Mouse (Mus musculus): Measurements from ENCODE around the gene Olfr633.
"Not testable (repeated sequence)": the region's sequence is repeated elsewhere in the genome, so short reads cannot be mapped to it uniquely, and the experiment has no call there.

Gene Olfr633

DNA sequence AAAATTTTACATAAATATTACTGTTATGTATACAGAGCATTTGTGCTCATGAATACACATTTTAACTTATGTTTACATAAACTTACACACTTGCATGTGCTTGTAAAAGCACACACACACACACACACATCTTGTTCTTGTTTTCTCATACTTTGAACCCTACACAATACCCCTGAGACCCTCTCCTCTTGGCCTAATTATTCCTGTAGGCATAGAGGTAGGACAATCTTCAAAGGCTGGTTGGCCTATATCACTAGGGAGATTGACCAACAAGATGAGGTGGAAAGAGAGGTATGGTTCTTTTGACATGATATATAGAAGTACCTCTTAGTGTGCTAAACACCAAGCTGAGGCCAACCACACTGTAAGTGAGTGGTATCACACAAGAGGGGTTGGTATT, at the start of gene Olfr633:
Gene Olfr633, plus strand, starts transcription at position 301 of the 400 bp plus-strand sequence.
- DNase-seq (ENCODE audit: low spot score), result no peak

DNA sequence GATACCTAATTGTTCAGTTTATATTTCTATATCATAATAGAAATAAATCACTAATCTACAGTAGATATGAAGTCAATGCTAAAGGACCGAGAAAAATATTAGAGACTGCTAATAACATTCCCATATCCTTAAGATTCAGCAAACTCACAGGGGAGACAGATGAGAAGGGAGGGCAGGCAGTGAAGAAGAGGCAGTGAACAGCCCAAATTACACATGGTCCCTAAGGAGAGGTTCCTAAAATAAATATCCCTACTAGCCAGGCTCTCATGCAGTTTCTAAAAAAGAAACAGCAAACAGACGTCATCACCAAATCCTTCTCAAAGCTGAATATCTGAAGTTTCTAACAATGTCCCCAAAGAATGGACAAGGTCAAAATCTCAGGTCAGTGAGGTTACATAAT, 41.0 kb upstream of the Olfr633 start, which contains the start of gene Olfr65:
Gene Olfr65, plus strand, starts transcription at position 301 of the 400 bp plus-strand sequence.
- DNase-seq (ENCODE audit: low spot score), result no peak

DNA sequence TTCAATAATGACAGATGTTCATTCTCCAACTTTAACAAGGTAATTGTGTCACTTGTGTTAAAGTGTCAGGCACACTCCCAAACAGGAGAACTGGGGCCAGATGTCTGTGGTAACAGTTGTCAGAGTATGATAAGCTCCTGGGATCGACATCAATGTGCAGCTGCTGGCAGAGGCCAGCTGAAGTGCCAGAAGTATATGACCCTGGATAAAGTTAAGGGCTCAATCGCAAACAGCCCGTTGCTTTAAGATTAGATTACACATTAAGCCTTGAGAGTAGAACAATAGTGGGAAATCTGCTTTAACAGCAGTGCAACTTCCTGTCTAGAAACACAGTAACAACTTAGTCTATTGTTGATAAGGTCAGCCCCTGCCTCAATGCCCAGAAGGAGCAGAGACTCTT, 34.2 kb upstream of the Olfr633 start:
- no peak for DNase-seq (ENCODE audit: low spot score)

DNA sequence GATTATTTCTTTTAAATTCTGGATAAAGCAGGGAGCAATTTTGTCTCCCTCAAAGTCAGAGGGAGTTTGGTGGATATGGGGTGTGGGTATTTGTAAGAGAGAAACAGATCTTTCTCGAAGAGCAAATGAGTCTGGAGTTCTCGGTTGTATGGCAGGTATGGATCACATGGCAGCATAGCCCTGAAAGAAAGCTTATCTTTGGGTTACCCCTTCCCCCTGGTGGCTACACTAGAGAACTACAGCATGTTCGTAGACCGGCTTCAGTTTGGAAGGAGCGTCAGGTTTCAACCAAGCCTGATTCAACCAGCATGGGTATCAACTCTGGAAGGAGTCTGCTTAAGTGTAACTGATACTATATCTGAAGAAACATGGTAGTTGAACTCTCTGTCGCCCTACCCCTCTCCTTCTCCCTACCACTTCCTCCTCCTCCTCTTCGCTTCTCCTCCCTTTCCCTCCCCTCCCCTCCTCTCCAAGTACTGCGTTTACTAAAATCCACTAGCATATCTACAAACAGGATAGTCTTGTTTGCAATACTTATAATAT, 31.2 kb upstream of the Olfr633 start:
- no peak for DNase-seq (ENCODE audit: low spot score)

DNA sequence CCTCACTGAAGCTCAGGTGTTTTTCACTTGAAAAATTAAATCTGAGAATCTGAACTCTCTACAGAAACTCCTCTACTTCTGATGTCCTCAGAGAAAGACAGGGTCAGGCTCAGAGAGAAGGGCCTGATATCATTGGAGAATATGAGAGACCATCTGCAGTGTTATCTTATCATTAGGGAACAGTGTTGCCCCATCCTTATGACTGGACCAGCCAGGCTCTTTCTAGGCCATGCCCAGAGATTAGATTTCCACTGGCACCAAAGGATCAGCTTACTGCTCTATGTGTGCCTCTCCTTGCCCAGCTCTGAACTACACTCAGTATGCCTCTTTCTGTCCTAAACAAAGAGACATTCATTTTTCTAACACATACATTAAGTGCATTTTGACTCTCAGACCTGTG, 28.9 kb upstream of the Olfr633 start:
- no peak for DNase-seq (ENCODE audit: low spot score)

DNA sequence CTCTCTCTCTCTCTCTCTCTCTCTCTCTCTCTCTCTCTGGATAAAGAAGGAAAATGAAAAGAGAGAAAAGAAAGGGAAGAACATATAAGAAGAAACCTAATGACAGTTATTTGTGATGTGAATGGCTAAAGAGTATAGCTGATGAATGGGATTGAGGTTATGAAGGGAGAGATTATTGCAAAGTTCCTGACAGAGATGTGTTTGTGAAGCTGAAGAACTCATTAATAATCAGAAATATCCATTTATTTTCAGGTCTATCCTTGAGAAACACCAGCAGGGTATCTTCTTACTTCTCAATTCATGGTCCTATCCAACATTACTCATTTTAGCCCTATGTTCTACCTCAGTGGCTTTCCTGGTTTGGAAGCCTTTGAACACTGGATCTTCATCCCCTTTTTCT, 15.7 kb upstream of the Olfr633 start, which contains the start of gene Olfr631:
Gene Olfr631, plus strand, starts transcription at position 301 of the 400 bp plus-strand sequence.
- no peak for DNase-seq (ENCODE audit: low spot score)

DNA sequence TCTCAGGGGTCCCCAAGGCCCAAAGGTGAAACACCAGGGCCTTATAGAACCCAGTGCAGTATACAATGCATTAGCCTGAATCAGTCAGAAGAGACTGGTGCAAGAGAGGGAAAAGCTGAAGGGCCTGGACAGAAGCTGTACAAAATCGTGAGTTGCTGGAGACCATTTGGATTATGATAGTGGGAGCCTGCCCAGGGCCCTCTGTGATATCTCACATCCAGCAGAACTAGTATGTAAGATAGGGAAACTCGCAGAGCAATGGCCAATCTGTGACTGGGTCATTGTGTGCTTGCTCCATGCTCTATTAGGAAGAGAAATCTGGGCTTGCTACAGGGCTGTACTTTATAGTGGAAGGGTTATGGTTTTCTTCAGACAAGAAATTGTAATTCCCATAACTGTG, 10.0 kb upstream of the Olfr633 start, which contains the start of gene Olfr632:
Gene Olfr632, plus strand, starts transcription at position 84 of the 400 bp plus-strand sequence.
- DNase-seq (ENCODE audit: low spot score), result no peak

DNA sequence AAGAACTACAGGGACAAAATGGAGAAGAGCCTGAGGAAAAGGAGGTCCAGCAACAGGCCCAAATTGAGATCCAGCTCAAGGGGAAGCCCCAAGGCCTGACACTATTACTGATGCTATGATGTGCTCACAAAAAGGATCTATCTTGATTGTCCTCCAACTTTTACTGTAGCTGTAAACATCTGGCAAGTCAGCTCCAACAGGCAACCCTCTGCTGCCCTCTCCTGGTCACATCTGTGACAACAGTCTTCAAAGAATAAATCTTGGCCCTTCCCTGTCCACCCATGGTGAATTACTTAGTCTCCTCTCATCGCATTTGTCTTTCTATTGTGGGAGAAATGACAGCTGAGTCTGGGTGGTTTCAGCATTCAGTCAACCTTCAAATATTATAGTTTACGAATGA, 1.5 kb upstream of the Olfr633 start:
- DNase-seq (ENCODE audit: low spot score), result peak; percentile 61

DNA sequence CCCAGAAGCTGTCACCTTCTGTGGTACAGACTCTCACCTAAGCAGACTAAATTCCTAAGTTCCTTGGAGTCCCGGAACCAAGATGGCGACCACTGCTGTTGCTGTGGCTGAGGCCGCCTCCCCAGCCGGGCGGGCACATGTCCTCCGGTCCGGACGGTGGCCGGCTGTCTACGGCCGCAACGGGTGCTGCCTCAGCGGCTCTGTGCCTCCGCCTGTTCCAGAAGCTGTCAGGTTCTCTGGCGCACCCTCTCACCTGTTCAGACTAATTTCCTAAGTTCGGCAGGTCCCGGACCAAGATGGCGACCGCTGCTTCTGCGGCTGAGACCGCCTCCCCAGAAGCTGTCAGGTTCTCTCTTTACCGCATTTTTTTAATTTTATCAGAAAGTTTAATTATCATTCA, 22.6 kb downstream of the Olfr633 start:
- not testable (repeated sequence) for DNase-seq (ENCODE audit: low spot score)

DNA sequence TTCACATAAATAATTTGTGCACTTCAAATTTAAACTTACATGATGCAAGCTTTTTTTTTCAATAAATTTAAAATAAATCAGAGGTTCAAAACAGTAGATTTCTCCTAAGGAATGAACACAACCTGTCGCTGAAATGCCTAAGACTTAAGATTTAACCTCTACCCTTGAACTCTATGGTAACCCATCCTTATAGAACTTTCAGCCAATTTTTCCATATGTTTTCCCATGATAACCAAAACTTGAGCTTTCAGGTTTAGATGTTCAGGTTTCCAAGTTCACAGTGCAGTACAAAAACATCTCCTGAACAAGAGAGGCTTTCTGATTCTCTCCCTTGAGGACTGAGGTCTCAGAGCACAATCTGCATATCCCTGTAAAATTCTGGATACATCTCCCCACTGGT, 26.6 kb downstream of the Olfr633 start, which contains the start of gene Olfr635:
Gene Olfr635, plus strand, starts transcription at position 301 of the 400 bp plus-strand sequence.
- DNase-seq (ENCODE audit: low spot score), result no peak

DNA sequence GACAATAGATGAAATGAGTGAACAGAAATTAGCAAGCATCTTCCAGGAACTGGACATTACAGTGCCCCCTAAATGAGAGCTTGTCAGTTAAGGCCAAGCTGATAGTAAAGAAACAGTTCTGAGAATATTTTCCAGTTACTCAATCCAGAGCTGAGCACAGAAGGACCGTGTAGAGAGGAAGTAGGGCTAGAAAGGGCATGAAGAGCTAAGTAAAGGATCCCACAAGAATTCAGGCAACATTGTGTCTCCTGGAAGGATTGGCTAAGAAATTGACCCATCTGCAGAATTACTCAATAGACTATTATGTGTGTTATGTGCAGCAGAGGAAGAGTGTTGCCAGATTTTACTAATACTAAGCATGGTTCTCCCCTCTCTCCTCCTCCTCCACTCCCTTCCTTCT, 27.5 kb downstream of the Olfr633 start:
- no peak for DNase-seq (ENCODE audit: low spot score)

DNA sequence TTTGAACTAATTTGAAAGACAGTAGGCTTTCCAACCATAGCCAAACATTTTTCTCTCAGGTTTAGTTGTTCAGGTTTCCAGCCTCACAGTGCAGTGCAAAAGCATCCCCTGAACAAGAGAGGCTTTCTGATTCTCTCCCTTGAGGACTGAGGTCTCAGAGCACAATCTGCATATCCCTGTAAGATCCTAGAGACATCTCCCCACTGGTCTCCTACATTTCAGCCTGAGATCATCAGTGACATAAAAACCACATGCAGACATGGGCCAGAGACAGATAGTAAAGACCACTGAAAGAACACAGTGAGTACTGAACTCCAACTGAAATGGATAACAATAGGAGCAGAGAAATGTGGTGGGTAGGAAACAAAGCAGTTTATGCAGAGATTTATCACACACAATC, 54.2 kb downstream of the Olfr633 start, which contains the start of gene Olfr638:
Gene Olfr638, plus strand, starts transcription at position 301 of the 400 bp plus-strand sequence.
- DNase-seq (ENCODE audit: low spot score), result no peak

Measured in testis, postnatal 10 days (tissue).